Mouse (Mus musculus): ENCODE measurements around the gene Zmiz1. TPM values are rescaled to one million over a fixed set of nuclear protein-coding genes. Genes with fewer than 3 reads are reported as not detected.

Zmiz1 gene
- total and polyA plus RNA-seq, 3 experiments: 3.7 to 45.8 (median 11.1) TPM

- TF ChIP-seq ELF1 (IDR thresholded peaks at IDR 0.05; ENCODE audit: low read depth, low read length) (peak; percentile 9; the same call in 1 of the 2 replicates), MXI1 (IDR thresholded peaks at IDR 0.05; ENCODE audit: low read depth, low read length) (no peak), RCOR1 (conservative IDR thresholded peaks at IDR 0.05; ENCODE audit: low read depth, low read length) (no peak), RAD21 (IDR thresholded peaks at IDR 0.05; ENCODE audit: low read depth, low read length) (peak; percentile 39), GABPA (IDR thresholded peaks at IDR 0.05; ENCODE audit: insufficient replicate concordance, low read depth, low read length) (no peak), MAX (IDR thresholded peaks at IDR 0.05; ENCODE audit: low read length) (no peak), CHD2 (IDR thresholded peaks at IDR 0.05; ENCODE audit: low read length) (no peak)
Observed at GRCm38 (mm10) chr14:25459394-25459997, 511 bp downstream of the Zmiz1 start (continued).

DNA sequence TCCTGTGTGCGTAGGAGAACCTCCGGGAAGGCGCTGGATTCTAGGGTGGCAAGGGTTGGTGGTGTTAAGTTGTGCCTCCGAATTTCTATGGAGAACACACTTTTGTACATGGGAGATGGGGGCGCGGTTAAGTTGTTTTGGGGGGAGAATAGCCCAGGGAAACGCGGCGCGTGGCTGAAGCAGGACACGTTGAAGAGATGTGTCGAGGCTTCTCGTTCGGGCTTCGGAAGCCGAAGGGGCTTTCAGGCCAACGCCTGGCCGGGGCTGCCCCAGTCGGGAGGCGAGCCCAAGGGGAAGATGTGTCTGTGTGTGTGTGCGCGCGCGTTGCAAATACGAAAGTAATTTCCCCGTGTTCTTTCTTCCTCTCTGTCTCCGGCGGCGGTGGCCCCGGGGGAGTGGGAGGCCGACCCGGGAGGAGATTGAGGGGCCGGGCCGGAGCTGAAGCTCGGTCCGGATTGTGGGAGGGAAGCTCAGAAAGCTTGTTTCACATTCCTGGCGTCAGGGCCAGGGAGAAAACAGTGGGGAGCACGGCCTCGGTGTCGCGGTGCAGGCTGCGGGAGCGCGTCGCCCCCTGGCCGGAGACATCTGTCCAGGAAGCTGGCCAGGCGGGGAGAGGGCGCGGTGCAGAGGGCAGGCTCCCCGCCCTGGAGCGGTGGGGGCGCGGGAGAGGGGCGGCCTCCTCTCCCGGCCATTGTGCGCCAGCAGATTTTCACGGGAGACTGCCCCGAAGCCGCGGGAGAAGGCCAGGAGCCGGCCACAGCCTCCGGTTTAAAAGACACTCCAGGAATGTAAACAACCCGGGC lies 1.2 kb downstream of the Zmiz1 start:
- Histone ChIP-seq H3K36me3 (replicated peaks in 1 of 2; ENCODE audit: control insufficient read depth in 1 of 2, insufficient read depth in 1 of 2, low read length in 1 of 2) (peaks cover 0 to 5% of the 10 kb centered on the region in 2 experiments), H3K4me1 (ENCODE audit: control insufficient read depth in 1 of 2, insufficient read depth in 2 of 2) (peaks cover 13 to 56% of the 10 kb centered on the region in 2 experiments), H3K27me3 (replicated peaks) (peaks cover 15% of the 10 kb centered on the region), H3K9me3 (replicated peaks; ENCODE audit: low read length) (no peaks in the 10 kb centered on the region), H3K4me3 (replicated peaks in 1 of 3; ENCODE audit: low read depth in 2 of 3, low read length in 2 of 3, poor library complexity in 1 of 3) (peak overlapping the region; percentile 74 to 97 (median 82)), H3K9ac (ENCODE audit: insufficient read depth, low read depth) (peak overlapping the region; percentile 84), H3K79me2 (replicated peaks; ENCODE audit: control insufficient read depth, extremely low read depth, insufficient read depth, poor library complexity, severe bottlenecking) (peaks cover 49% of the 10 kb centered on the region), H3K27ac (ENCODE audit: insufficient read depth, low read depth) (peak overlapping the region; percentile 84), H3K4me2 (ENCODE audit: insufficient read depth, low read depth, poor library complexity, severe bottlenecking) (peak overlapping the region; percentile 63)
- dilution Hi-C loops (cut with MboI; ENCODE audit: extremely low pct_ligation_motif_present, extremely low pct_unique_long_range_greater_than_20kb, low sequenced_read_pairs): no loop called here
- DNase-seq (ENCODE audit: extremely low read depth): peak; percentile 59
- in situ Hi-C loops (cut with MboI; ENCODE audit: low pct_ligation_motif_present, low pct_unique_long_range_greater_than_20kb, low sequenced_read_pairs): loop anchor here (10.0 to 25.0 kb wide), 2 partner anchors 105 to 973 kb away; partner anchors contain the start of genes Polr3a and Rps24
- TF ChIP-seq UBTF (IDR thresholded peaks at IDR 0.05; ENCODE audit: low read depth, low read length) (peak; percentile 55; the same call in 1 of the 2 replicates), ZC3H11A (IDR thresholded peaks at IDR 0.05; ENCODE audit: low read depth, low read length) (no peak), JUND (conservative IDR thresholded peaks at IDR 0.05; ENCODE audit: low read depth, low read length) (no peak), TCF12 (IDR thresholded peaks at IDR 0.05; ENCODE audit: low read depth, low read length) (0 out of 2 replicates have a peak, but pooled peaks have one; percentile 62), PAX5 (IDR thresholded peaks at IDR 0.05; ENCODE audit: low read length) (no peak), SMC3 (IDR thresholded peaks at IDR 0.05; ENCODE audit: low read depth, low read length) (no peak; the same call in 1 of the 2 replicates), RCOR1 (conservative IDR thresholded peaks at IDR 0.05; ENCODE audit: low read depth, low read length) (no peak), E2F4 (IDR thresholded peaks at IDR 0.05; ENCODE audit: insufficient replicate concordance, low read depth, low read length) (no peak), BHLHE40 (IDR thresholded peaks at IDR 0.05; ENCODE audit: low read depth, low read length) (peak; percentile 20; the same call in 1 of the 2 replicates), RAD21 (IDR thresholded peaks at IDR 0.05; ENCODE audit: low read depth, low read length) (no peak), JUN (IDR thresholded peaks at IDR 0.05; ENCODE audit: insufficient read depth, low read depth, low read length) (no peak), MAFK (IDR thresholded peaks at IDR 0.05; ENCODE audit: insufficient replicate concordance, low read length) (no peak), IRF4 (IDR thresholded peaks at IDR 0.05; ENCODE audit: low read depth, low read length) (peak; percentile 73; the same call in 1 of the 2 replicates), NRF1 (IDR thresholded peaks at IDR 0.05; ENCODE audit: low read depth, low read length) (peak; percentile 70), USF1 (IDR thresholded peaks at IDR 0.05; ENCODE audit: low read depth, low read length) (no peak), KAT2A (IDR thresholded peaks at IDR 0.05; ENCODE audit: insufficient replicate concordance, low read length) (0 out of 2 replicates have a peak, but pooled peaks have one; percentile 30), POLR2AphosphoS2 (IDR thresholded peaks at IDR 0.05; ENCODE audit: low read depth, low read length) (no peak), ZMIZ1 (IDR thresholded peaks at IDR 0.05; ENCODE audit: low read depth, low read length) (peak; percentile 45; the same call in 1 of the 2 replicates), POLR2A (IDR thresholded peaks at IDR 0.05; ENCODE audit: low read depth, low read length) (no peak), MYC (IDR thresholded peaks at IDR 0.05; ENCODE audit: low read depth, low read length) (no peak), MAX (IDR thresholded peaks at IDR 0.05; ENCODE audit: low read length) (0 out of 2 replicates have a peak, but pooled peaks have one; percentile 47), ZKSCAN1 (IDR thresholded peaks at IDR 0.05; ENCODE audit: borderline replicate concordance, low read depth, low read length) (no peak), MEF2A (IDR thresholded peaks at IDR 0.05; ENCODE audit: borderline replicate concordance, low read depth, low read length) (peak; percentile 59; the same call in 1 of the 2 replicates), HCFC1 (IDR thresholded peaks at IDR 0.05; ENCODE audit: low read depth, low read length) (peak; percentile 23), ELF1 (IDR thresholded peaks at IDR 0.05; ENCODE audit: low read depth, low read length) (peak; percentile 43; the same call in 1 of the 2 replicates), TBP (conservative IDR thresholded peaks at IDR 0.05; ENCODE audit: low read depth, low read length) (no peak), CTCF (conservative IDR thresholded peaks at IDR 0.05 in 1 of 2, IDR thresholded peaks at IDR 0.05 in 1 of 2; ENCODE audit: low read depth in 2 of 2, low read length in 2 of 2) (no peak), CHD2 (IDR thresholded peaks at IDR 0.05; ENCODE audit: low read length) (peak; percentile 22; the same call in 1 of the 2 replicates), GABPA (IDR thresholded peaks at IDR 0.05; ENCODE audit: insufficient replicate concordance, low read depth, low read length) (no peak), MAZ (IDR thresholded peaks at IDR 0.05; ENCODE audit: low read depth, low read length) (no peak), USF2 (conservative IDR thresholded peaks at IDR 0.05; ENCODE audit: low read depth, low read length) (no peak)

All from CH12.LX (cell line).